21 mouse cellular contexts compared by ENCODE assay signal in genomic region chr17:48010283-48010682, GRCm38 (mm10). TPM values are rescaled to one million over a fixed set of nuclear protein-coding genes. Genes with fewer than 3 reads are reported as not detected.
DNase-seq lines count a peak whose midpoint lies in the region; ATAC-seq and TF ChIP-seq lines count a peak whose summit lies in the region.
"Had no signal": no experiment of that assay in that cellular context is flagged by ENCODE, and none has a peak within 500 bp of the region (broad histone marks: within the 10 kb centered on the region; RNA-seq: fewer than 3 reads in every experiment).

No protein-coding gene starts in this region.

- no peak overlapping the region for H3K9ac ChIP-seq in heart, embryonic 11.5 days (ENCODE audit: low read depth, low read length)
- H3K9ac ChIP-seq in liver, postnatal 0 days (replicated peaks): no peak overlapping the region
- H3K9ac ChIP-seq in stomach, embryonic 14.5 days (replicated peaks; ENCODE audit: low read depth, low read length): no peak overlapping the region; the same call in 1 of the 2 replicates

- no peak for TF ChIP-seq EP300 in liver, postnatal 0 days (IDR thresholded peaks at IDR 0.05; ENCODE audit: low read depth)

- no peaks in the 10 kb centered on the region for H3K36me3 ChIP-seq in heart, embryonic 11.5 days (ENCODE audit: control insufficient read depth, insufficient read depth, low read length)
- no peaks in the 10 kb centered on the region for H3K36me3 ChIP-seq in liver, postnatal 0 days (replicated peaks; ENCODE audit: insufficient read depth, low read length)
- H3K36me3 ChIP-seq in stomach, embryonic 14.5 days (ENCODE audit: control insufficient read depth, insufficient read depth, low read length): no peaks in the 10 kb centered on the region
- H3K36me3 ChIP-seq: hindbrain, embryonic 10.5 days had no signal

- no peak overlapping the region for H3K4me3 ChIP-seq in heart, embryonic 11.5 days (ENCODE audit: low read depth, low read length)
- no peak overlapping the region for H3K4me3 ChIP-seq in liver, postnatal 0 days (ENCODE audit: low read depth, low read length)
- no peak overlapping the region for H3K4me3 ChIP-seq in stomach, embryonic 14.5 days (ENCODE audit: low read depth, low read length)
- H3K4me3 ChIP-seq: erythroblast, embryonic 14.5 days; hindbrain, embryonic 10.5 days; myocyte had no signal

- TF ChIP-seq CTCF in liver, postnatal 0 days (IDR thresholded peaks at IDR 0.05; ENCODE audit: low read depth): no peak

- peaks cover 34% of the 10 kb centered on the region for H3K4me1 ChIP-seq in heart, embryonic 11.5 days (ENCODE audit: control insufficient read depth, insufficient read depth, low read length)
- H3K4me1 ChIP-seq in liver, postnatal 0 days (ENCODE audit: insufficient read depth): no peaks in the 10 kb centered on the region; the same call in 1 of the 2 replicates
- peaks cover 7% of the 10 kb centered on the region; the same call in 1 of the 2 replicates for H3K4me1 ChIP-seq in stomach, embryonic 14.5 days (ENCODE audit: control insufficient read depth, insufficient read depth, low read length)

- intact Hi-C loops in heart, postnatal 25 days (cut with DNase I): no loop called here

- no peaks in the 10 kb centered on the region for H3K27me3 ChIP-seq in heart, embryonic 11.5 days (ENCODE audit: control insufficient read depth, insufficient read depth, low read length)
- H3K27me3 ChIP-seq in liver, postnatal 0 days (ENCODE audit: insufficient read depth, low read length): no peaks in the 10 kb centered on the region
- no peaks in the 10 kb centered on the region for H3K27me3 ChIP-seq in stomach, embryonic 14.5 days (ENCODE audit: control insufficient read depth, insufficient read depth, low read length)

- ATAC-seq in heart, embryonic 11.5 days (replicated peaks; ENCODE audit: insufficient number of reproducible peaks, low FRiP score, low TSS enrichment): peak; percentile 52; the same call in 1 of the 2 replicates
- ATAC-seq in liver, postnatal 0 days: no peak
- ATAC-seq in stomach, embryonic 14.5 days (ENCODE audit: insufficient number of reproducible peaks, insufficient read depth, low FRiP score, low read depth): 0 out of 2 replicates have a peak, but pooled peaks have one; percentile 39

- WGBS in heart, embryonic 11.5 days (ENCODE audit: insufficient replicate concordance): 42% methylated on average over 11 of the region's 11 CpGs
- WGBS in liver, postnatal 0 days (ENCODE audit: insufficient replicate concordance): 53% methylated on average over 11 of the region's 11 CpGs
- WGBS in stomach, embryonic 14.5 days: 75% methylated on average over 11 of the region's 11 CpGs

- H3K4me2 ChIP-seq in heart, embryonic 11.5 days: peak overlapping the region; percentile 41; the same call in 1 of the 2 replicates
- no peak overlapping the region for H3K4me2 ChIP-seq in liver, postnatal 0 days (ENCODE audit: low read depth, low read length)
- H3K4me2 ChIP-seq in stomach, embryonic 14.5 days (replicated peaks; ENCODE audit: low read depth, low read length): no peak overlapping the region

- DNase-seq in heart, postnatal 25 days (ENCODE audit: low spot score): no peak
- DNase-seq in liver: peak; percentile 67
- no peak for DNase-seq in liver, postnatal 0 days
- DNase-seq in R1 (ENCODE audit: low read depth, low spot score): peak; percentile 74
- DNase-seq in B cell, adult 2 months: no peak
- DNase-seq: adrenal gland, postnatal 14 days; cerebellum, adult 9-10 months; gastrocnemius, postnatal 14 days; kidney, adult 18-20 months; kidney, postnatal 36 days; spleen, adult 18-20 months; thymus, postnatal 25 days had no signal

- H3K9me3 ChIP-seq in heart, embryonic 11.5 days (replicated peaks; ENCODE audit: control insufficient read depth, low read length): no peaks in the 10 kb centered on the region
- H3K9me3 ChIP-seq in liver, postnatal 0 days (ENCODE audit: low read length): no peaks in the 10 kb centered on the region
- no peaks in the 10 kb centered on the region for H3K9me3 ChIP-seq in stomach, embryonic 14.5 days (ENCODE audit: control insufficient read depth, low read depth, low read length)
- H3K9me3 ChIP-seq: hindbrain, embryonic 10.5 days had no signal

- H3K27ac ChIP-seq in heart, embryonic 11.5 days (ENCODE audit: low read depth, low read length): peak overlapping the region; percentile 46; the same call in 1 of the 2 replicates
- H3K27ac ChIP-seq in liver, postnatal 0 days (ENCODE audit: low read depth): no peak overlapping the region
- H3K27ac ChIP-seq in stomach, embryonic 14.5 days (ENCODE audit: low read length): no peak overlapping the region

RNA-seq across cellular contexts. Expression of gene 1700122O11Rik, which starts 27.8 kb away (rescaled TPM):
- polyA plus RNA-seq in heart, embryonic 11.5 days (2014; fragmentation: Nextera tagmentation; extraction: Ambion mirVana): not detected in 2 replicates
- not detected for total RNA-seq in heart, postnatal 25 days (2021)
- polyA plus RNA-seq in liver, postnatal 0 days (2015; fragmentation: Nextera tagmentation; extraction: Ambion mirVana): not detected in 2 replicates
- polyA plus RNA-seq in stomach, embryonic 14.5 days (2014; fragmentation: Nextera tagmentation; extraction: Ambion mirVana): not detected in 2 replicates
- total RNA-seq: adrenal gland, postnatal 14 days; gastrocnemius, postnatal 14 days; layer of hippocampus, postnatal 14 days; left cerebral cortex, postnatal 14 days; liver, adult 2 months had no signal
- polyA plus RNA-seq: C2C12; erythroblast, embryonic 14.5 days; hindbrain, embryonic 10.5 days; liver, adult 2 months; myocyte had no signal

Comparison
In these comparisons a context has a peak if more than half of its experiments do, and no peak if none do; other contexts are left out.
1. DNase-seq: peak in liver (single experiment) and R1 (single experiment); none in heart, postnatal 25 days (single experiment), liver, postnatal 0 days (single experiment) and B cell, adult 2 months (0 of 2).